Mouse (Mus musculus) CH12.LX (cell line): ENCODE data around the gene Fam240b.

Experiments used
- CTCF ChIP-seq, 2 experiments: IDR thresholded peaks in 1 of 2; conservative IDR thresholded peaks in 1 of 2; 2 replicates each; pipeline ENCODE4 v1.5.1; 2011 to 2012; ENCODE audit warnings: low read depth in 2 of 2, low read length in 2 of 2, improper control_type of control experiment in 1 of 2, inconsistent platforms in 1 of 2, mild to moderate bottlenecking in 1 of 2, moderate library complexity in 1 of 2
- ELF1 ChIP-seq: IDR thresholded peaks from 2 replicates; pipeline ENCODE4 v1.6.1; 2014; ENCODE audit warnings: low read depth, mild to moderate bottlenecking, inconsistent platforms, low read length, improper control_type of control experiment
- EP300 ChIP-seq: IDR thresholded peaks from 2 replicates; pipeline ENCODE4 v1.6.1; 2011; ENCODE audit warnings: low read length, improper control_type of control experiment
- JUN ChIP-seq: IDR thresholded peaks from 2 replicates; pipeline ENCODE4 v1.6.1; 2011; ENCODE audit warnings: low read depth, mild to moderate bottlenecking, low read length, improper control_type of control experiment, moderate library complexity; ENCODE audit not compliant: insufficient read depth
- MAZ ChIP-seq: IDR thresholded peaks from 2 replicates; pipeline ENCODE4 v1.6.1; 2012; ENCODE audit warnings: low read depth, mild to moderate bottlenecking, inconsistent platforms, low read length, improper control_type of control experiment, moderate library complexity
- POLR2A ChIP-seq: IDR thresholded peaks from 2 replicates; pipeline ENCODE4 v1.6.1; 2011; ENCODE audit warnings: low read depth, mild to moderate bottlenecking, improper control_type of control experiment, low read length
- POLR2AphosphoS2 ChIP-seq: IDR thresholded peaks from 2 replicates; pipeline ENCODE4 v1.6.1; 2011; ENCODE audit warnings: low read depth, low read length, improper control_type of control experiment
- RAD21 ChIP-seq: IDR thresholded peaks from 2 replicates; pipeline ENCODE4 v1.6.1; 2011; ENCODE audit warnings: low read depth, mild to moderate bottlenecking, low read length, improper control_type of control experiment, moderate library complexity
- UBTF ChIP-seq: IDR thresholded peaks from 2 replicates; pipeline ENCODE4 v1.6.1; 2012; ENCODE audit warnings: low read depth, mild to moderate bottlenecking, inconsistent platforms, low read length, improper control_type of control experiment, moderate library complexity

DNA sequence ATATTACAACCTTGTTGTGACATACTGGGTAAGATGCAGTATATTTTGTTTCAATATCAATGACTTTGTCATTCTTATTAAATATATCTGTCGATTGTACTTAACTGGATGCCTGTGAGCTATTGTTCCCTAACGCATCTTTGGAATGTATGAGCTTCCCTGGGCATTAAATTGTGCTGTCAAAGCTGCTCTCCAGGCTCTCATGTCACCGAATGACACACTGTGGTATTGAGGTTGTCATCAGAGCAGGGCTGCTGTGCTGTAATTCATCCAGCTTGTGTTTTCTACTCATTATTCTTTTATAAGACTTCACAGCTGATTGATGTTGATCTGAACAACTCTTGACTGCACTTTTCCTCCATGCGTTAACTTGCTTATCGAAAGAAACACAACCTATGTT lies 32.5 kb upstream of the Fam240b start:
- TF ChIP-seq POLR2AphosphoS2 (no peak), EP300 (no peak), MAZ (no peak), RAD21 (no peak), POLR2A (no peak), UBTF (no peak), JUN (no peak), CTCF (conservative IDR thresholded peaks at IDR 0.05 in 1 of 2, IDR thresholded peaks at IDR 0.05 in 1 of 2; ENCODE audit: low read depth in 2 of 2, low read length in 2 of 2) (no peak), ELF1 (no peak)
